In the genomic region with DNA sequence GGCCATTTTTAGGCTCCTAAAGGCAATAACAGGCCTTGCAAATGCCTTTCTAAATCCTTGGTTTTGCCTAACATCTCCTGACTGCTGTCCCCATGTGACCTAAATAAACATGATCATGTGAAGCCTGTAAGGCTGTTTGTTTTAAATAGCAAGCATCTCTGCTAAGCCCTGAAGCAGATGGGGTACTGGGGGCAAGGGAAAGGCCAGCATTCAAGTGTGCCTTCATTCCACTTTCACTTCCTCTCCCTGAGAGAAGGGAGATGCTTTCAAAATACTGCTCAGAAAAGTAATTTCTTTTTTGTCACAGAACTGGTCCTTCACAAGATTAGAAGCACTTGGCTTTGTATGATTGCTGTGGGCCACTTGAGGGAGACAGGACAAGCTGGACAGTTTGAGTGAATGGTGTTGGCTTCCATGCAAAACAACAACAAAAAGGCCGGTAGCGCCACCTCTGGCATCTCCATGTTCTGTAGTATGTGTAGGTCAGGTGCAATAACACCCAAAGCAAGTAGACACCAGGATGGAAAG, we compare ENCODE assay signal across 10 mouse cellular contexts. TPM values are rescaled to one million over a fixed set of nuclear protein-coding genes. Genes with fewer than 3 reads are reported as not detected.
DNase-seq lines count a peak whose midpoint lies in the region; ATAC-seq and TF ChIP-seq lines count a peak whose summit lies in the region.
"Had no signal": no experiment of that assay in that cellular context is flagged by ENCODE, and none has a peak within 500 bp of the region (broad histone marks: within the 10 kb centered on the region; RNA-seq: fewer than 3 reads in every experiment).

No protein-coding gene starts in this region.

- H3K27me3 ChIP-seq in kidney, postnatal 0 days (ENCODE audit: insufficient read depth, low read length): no peaks in the 10 kb centered on the region
- H3K27me3 ChIP-seq in kidney, embryonic 14.5 days (ENCODE audit: control insufficient read depth, insufficient read depth, low read length): no peaks in the 10 kb centered on the region

- peak; percentile 58 for DNase-seq in cerebellum, adult 9-10 months
- DNase-seq in cerebellum, adult 8-10 months: no peak
- DNase-seq in kidney, postnatal 0 days (ENCODE audit: low spot score): no peak
- peak; percentile 54 for DNase-seq in testis, postnatal 10 days (ENCODE audit: low spot score)
- no peak for DNase-seq in testis, postnatal 14 days (ENCODE audit: low spot score)
- no peak for DNase-seq in ovary, postnatal 14 days (ENCODE audit: low spot score)
- no peak for DNase-seq in frontal cortex, postnatal 10 days (ENCODE audit: low spot score in 2 of 2)
- DNase-seq: adrenal gland, postnatal 36 days; lung, adult 18-20 months had no signal

- TF ChIP-seq CTCF in kidney, postnatal 0 days (IDR thresholded peaks at IDR 0.05; ENCODE audit: low read depth): peak; percentile 40

- ATAC-seq in kidney, postnatal 0 days (replicated peaks; ENCODE audit: low FRiP score, low read depth): no peak
- ATAC-seq in kidney, embryonic 14.5 days (ENCODE audit: low FRiP score, low TSS enrichment): no peak

- H3K4me2 ChIP-seq in kidney, postnatal 0 days (ENCODE audit: low read length): no peak overlapping the region
- H3K4me2 ChIP-seq in kidney, embryonic 14.5 days (replicated peaks; ENCODE audit: low read depth, low read length): no peak overlapping the region

- WGBS in kidney, postnatal 0 days: 39% methylated on average over 2 of the region's 2 CpGs
- WGBS in kidney, embryonic 14.5 days: 34% methylated on average over 2 of the region's 2 CpGs

- no peak overlapping the region for H3K4me3 ChIP-seq in kidney, postnatal 0 days (replicated peaks; ENCODE audit: low read depth, low read length)
- no peak overlapping the region for H3K4me3 ChIP-seq in kidney, embryonic 14.5 days (ENCODE audit: low read length)

- H3K9me3 ChIP-seq in kidney, postnatal 0 days (replicated peaks; ENCODE audit: low read length): no peaks in the 10 kb centered on the region
- H3K9me3 ChIP-seq in kidney, embryonic 14.5 days (ENCODE audit: control insufficient read depth, low read length): no peaks in the 10 kb centered on the region

- H3K4me1 ChIP-seq in kidney, postnatal 0 days (replicated peaks; ENCODE audit: insufficient read depth, low read length): peaks cover 32% of the 10 kb centered on the region
- H3K4me1 ChIP-seq in kidney, embryonic 14.5 days (ENCODE audit: control insufficient read depth, insufficient read depth, low read length): peaks cover 24% of the 10 kb centered on the region

- 0 out of 2 replicates have a peak overlapping the region, but pooled peaks have one; percentile 13 for H3K27ac ChIP-seq in kidney, postnatal 0 days
- no peak overlapping the region for H3K27ac ChIP-seq in kidney, embryonic 14.5 days (ENCODE audit: low read depth, low read length)

- H3K9ac ChIP-seq in kidney, postnatal 0 days (ENCODE audit: low read depth, low read length): no peak overlapping the region
- no peak overlapping the region for H3K9ac ChIP-seq in kidney, embryonic 14.5 days (ENCODE audit: low read depth, low read length)

- no peaks in the 10 kb centered on the region for H3K36me3 ChIP-seq in kidney, postnatal 0 days (ENCODE audit: insufficient read depth, low read length)
- 0 out of 2 replicates have a peak, but pooled peaks cover 2% of the 10 kb centered on the region for H3K36me3 ChIP-seq in kidney, embryonic 14.5 days (ENCODE audit: control insufficient read depth, insufficient read depth, low read length)

RNA-seq across cellular contexts. Expression of gene Mnt, which starts 2.3 kb away (rescaled TPM):
- 5.5 and 5.7 TPM in 2 replicates for polyA plus RNA-seq in kidney, postnatal 0 days (2015; fragmentation: Nextera tagmentation; extraction: Ambion mirVana)
- polyA plus RNA-seq in kidney, embryonic 14.5 days (2014; fragmentation: Nextera tagmentation; extraction: Ambion mirVana): 4.9 and 6.6 TPM in 2 replicates

RNA-seq across cellular contexts. Expression of gene Mettl16, which starts 57.8 kb away (rescaled TPM):
- 27.1 and 31.6 TPM in 2 replicates for polyA plus RNA-seq in kidney, postnatal 0 days (2015; fragmentation: Nextera tagmentation; extraction: Ambion mirVana)
- 34.6 and 42.0 TPM in 2 replicates for polyA plus RNA-seq in kidney, embryonic 14.5 days (2014; fragmentation: Nextera tagmentation; extraction: Ambion mirVana)

Comparison
In these comparisons a context has a peak if more than half of its experiments do, and no peak if none do; other contexts are left out.
1. DNase-seq: peak in cerebellum, adult 9-10 months (single experiment) and testis, postnatal 10 days (single experiment); none in cerebellum, adult 8-10 months (single experiment), kidney, postnatal 0 days (single experiment), testis, postnatal 14 days (single experiment), ovary, postnatal 14 days (single experiment) and frontal cortex, postnatal 10 days (0 of 2).